Mouse (Mus musculus): Measurements from ENCODE around the gene Espnl.

Gene Espnl

DNA sequence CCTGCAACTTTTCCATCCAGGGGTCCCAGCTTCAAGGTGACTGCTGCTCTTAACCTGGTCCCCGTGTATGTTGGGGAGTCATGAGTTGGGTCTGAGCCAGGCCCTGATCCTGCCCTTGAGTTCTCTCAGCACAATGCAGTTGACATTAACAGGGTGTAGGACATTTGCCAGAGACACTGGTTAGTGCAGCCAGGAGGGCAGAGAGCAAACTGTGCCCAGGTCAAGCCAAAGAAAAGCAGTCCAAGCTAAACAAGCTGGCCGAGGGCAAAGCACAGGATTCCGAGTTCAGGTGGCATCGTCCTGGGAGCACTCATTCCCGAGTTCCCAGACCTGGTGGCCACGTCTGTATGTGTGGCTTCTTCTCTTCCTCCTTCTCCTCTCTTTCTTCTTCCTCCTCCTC is 4.2 kb upstream of the Espnl start:
- no peak for ATAC-seq (ENCODE audit: low TSS enrichment)

DNA sequence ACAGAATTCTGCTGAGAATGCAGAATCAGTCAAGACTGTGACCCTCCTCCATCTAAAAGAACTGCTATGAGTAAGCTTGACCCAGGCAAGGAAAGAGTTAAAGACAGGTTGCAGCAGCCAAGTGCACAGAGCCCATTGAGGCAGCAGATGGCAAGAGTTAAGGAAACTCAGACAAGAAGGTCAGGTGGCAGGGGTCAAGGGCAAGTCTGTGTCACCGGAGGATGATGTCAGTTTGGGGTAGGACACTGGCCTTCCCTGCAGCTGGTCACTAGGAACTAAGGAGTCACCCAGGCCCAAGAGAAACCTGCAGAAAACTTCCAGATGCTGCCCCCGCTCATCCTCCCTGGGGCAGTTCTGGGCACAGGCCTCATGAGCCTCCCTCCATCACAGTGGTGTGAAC is 2.8 kb downstream of the Espnl start:
- ATAC-seq (ENCODE audit: low TSS enrichment), result no peak

DNA sequence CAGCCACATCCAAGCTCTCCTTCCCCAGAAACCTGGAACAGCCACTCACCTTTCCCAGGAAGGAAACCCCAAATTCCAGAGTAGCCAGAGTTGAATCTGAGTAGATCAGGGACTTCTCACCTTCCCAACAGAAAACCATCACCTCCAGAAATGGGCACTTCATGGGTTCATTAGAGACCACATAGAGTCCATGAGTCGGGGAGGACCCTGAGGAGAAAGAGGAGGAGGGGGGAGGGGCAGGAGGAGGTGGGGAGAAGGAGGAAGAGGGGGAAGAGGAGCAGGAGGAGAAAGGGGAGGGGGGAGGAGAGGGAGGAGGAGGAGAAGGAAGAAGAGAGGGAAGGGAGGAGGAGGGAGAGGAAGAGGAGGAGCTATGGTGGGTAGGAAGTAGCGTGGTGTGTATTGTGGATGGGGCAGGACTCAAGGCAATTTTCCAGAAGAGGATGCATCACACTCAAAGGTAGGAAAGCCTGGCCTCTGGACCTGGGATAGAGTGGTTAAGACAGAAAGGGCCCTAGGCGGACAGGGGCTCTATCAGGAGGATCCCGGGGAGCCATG is 3.7 kb downstream of the Espnl start:
- no peak for ATAC-seq (ENCODE audit: low TSS enrichment)

DNA sequence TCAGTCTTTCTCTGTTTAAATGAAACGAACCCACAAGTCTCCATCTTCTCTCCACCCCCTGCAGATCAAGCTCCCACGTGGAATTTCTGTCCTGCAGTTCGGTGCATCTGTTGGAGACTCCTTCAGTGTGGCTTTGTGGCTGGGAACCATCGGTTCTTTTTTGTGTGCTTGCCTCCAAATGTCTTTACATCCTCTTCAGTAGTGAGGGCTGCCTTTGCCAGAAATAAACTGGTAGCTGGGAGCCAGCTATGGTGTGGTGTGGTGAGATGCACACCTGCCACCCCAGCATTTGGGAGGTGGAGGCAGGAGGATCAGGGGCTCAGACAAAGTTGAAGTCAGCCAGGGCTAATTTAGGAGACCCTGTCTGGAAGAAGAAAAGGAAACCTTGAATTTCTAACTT is 10.2 kb downstream of the Espnl start:
- ATAC-seq (ENCODE audit: low TSS enrichment), result peak; percentile 90

DNA sequence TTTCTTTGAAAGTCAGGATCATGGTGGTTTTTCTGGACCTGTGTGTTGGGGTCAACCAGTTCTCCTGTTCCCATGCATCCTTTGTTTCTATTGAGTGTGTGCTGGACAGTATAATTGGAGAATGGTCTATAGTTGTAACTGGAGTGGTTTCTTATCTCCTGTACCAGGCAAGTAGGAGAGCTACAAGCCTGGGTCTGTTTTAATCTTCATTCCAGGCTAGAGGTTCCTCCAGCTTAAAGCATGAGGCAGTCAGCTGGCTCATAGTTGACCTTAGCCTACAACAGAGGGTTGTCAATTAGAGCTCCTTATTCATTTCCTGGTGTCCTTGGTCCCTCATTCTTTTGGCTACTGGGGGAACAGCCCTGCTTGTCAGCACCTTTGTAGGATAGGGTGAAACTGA is 11.7 kb downstream of the Espnl start:
- no peak for ATAC-seq (ENCODE audit: low TSS enrichment)

DNA sequence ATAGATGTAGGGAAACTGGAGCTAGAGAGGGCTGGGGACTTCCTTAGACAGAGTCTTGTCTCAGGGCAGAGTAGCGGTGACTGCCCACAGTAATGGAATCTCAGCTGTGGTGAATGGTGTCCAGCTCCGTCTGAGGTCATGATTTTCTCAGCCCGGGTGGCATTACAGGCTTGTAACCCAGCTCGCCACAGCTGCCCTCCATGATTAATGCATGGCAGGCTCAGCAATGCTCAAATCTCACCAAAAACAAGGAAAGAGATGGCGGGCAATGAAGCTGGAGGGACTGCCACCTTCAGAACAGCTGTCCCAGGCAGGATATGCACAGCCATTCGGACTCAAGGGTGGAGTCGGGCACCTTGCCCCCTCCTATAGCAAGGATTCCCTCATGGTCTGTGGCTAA is 15.5 kb downstream of the Espnl start:
- no peak for ATAC-seq (ENCODE audit: low TSS enrichment)

DNA sequence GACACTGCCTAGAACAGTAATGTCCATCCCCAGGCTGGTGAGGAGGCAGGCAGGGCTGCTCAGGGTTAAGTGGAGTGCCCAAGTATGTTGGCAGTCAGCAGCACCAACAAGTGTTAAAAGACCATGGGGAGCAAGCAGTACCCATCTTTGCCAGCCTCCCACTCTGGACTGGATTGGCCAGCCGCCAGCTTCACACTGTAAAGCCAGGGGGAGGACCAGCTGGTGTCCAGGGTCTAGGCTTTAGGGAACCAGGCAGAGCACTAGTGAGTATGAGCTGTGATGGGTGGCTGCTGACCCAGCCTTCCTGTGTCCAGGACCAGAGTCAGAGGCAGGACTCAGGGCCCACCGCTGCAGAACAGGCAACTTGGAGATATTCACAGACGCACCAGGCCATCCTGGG is 22.1 kb downstream of the Espnl start:
- ATAC-seq (ENCODE audit: low TSS enrichment), result no peak

DNA sequence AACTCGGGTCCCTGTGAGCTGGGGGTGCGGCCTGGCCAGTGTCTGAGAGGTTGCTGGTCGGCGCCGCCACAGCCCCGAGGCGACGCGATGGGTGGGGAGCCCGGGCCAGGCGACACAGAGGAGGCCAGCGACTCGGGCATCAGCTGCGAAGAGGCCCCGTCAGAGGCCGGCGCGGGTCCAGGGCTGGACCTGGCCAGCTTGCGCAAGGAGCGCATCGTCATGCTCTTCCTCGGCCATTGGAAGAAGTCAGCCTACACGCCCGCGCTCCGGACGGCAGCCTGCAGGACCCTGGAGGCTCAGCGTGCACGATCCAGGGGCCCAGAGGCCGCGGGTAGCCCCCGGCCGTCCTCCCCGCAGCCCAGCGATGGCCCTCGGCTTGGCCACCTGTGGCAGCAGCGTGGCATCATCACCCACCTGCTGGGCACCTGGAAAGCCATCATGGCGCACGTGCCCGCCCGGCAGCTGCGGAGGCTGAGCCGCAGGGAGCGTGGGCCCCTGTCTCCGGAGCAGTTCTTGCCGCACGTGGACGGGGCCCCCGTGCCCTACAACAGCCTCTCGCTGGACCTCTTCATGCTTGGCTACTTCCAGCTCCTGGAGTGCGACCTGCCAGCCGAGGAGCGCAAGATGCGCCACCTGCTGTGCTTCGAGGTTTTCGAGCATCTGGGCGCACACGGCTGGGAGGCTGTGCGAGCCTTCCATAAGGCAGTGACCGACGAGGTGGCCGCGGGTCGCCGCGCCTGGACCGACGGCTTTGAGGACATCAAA is 23.2 kb downstream of the Espnl start:
- peak; percentile 42; the same call in 1 of the 2 replicates for ATAC-seq (ENCODE audit: low TSS enrichment)

DNA sequence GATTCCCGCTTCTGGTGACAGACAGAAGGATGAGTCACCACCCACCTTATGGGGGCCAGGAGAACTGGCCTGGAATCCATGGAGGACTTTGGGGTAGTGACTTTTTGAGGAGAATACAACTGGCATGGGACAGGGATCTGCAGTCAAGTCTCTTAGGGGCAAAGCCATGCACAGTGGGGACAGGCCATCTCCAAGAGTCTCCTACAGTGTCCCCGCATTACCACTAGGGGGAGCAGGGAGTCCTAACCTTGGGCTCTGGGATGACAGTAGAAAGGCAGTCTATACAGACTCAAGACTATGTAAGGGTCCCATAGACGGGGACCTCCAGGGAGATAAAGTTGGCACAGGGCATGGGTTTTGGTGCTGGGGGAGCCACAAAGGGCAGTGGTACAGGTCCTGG is 25.0 kb downstream of the Espnl start:
- peak; percentile 88 for ATAC-seq (ENCODE audit: low TSS enrichment)

DNA sequence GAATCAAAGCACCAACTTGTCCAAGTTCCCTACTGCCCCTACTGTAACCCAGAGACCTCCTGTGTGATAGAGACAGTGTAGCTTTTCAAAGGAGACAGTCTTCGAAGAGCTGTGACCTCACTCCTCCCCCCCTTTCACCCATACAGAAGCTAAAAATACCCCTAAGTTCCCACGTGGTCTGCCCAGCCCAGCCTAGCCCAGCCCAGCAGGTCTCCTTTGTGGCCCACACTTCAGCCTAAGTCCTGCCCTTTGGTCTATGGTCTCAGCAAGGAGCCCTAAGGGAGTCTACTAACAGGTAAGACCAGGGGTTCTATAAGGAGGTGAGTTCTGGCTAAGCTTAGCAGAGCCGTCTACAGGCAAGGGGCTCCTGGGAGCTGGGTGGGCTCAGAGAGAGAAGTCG is 29.0 kb downstream of the Espnl start, which contains the start of gene Klhl30:
Klhl30 (plus strand) TSS at position 176 of the 400 bp plus-strand sequence.
- no peak for ATAC-seq (ENCODE audit: low TSS enrichment)

DNA sequence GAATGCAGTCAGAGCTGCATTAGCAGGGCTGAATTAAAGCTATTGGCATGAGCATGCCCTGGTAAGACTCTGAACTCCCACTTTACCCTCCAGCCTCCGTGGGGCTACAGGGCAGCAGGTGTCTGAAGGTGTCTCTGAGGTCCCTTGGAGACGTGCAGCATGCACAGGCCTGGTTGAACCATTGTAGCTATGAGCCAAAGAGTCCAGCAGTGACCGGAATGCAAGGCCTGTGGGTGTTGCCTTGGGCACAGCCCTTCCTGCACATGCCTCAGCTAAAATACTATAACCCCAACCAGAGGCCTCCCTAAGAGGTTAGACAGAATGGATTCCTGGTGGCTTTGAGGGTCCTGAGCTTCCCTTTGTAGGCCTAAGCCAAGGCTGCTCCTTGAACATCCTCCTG is 29.4 kb downstream of the Espnl start:
- ATAC-seq (ENCODE audit: low TSS enrichment), result no peak

DNA sequence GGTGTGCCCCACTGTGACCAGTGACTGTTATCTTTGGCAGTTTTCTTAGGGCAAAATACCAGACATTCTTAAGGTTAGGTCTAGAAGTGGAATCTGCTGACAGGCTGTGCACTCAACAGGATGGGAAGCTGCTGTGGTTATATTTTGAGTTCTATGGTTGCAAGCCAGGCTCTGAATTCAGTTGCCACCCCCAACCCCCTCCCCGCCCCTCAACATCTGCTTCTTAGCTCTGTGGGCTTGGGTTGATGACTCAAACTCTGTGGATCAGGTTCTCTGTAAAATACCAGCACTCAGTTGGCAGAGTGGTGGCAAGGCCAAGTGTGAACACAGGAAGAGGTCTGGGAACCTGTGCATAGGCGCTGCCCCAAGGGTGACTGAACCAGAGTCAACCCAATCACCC is 30.4 kb downstream of the Espnl start:
- ATAC-seq (ENCODE audit: low TSS enrichment), result peak; percentile 77

DNA sequence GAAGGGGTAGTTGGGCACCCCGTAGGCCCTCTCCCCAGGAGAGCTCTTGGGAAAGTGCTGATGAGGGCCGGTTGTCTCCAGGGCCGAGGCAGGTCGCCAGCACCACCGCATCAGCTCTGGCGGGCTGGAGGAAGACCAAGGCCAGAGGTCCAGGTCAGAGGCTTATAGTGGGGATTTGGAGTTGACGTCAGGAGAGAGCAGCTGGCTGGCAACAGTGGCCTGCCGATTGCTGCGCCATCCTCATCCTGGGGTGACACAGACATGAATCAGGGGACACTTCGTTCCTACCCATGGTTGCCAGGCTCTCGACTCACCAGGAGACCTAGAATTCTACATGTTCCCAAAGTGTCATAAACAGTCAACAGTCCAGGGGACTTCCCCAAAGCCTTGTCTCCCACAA is 34.2 kb downstream of the Espnl start:
- ATAC-seq (ENCODE audit: low TSS enrichment), result no peak

DNA sequence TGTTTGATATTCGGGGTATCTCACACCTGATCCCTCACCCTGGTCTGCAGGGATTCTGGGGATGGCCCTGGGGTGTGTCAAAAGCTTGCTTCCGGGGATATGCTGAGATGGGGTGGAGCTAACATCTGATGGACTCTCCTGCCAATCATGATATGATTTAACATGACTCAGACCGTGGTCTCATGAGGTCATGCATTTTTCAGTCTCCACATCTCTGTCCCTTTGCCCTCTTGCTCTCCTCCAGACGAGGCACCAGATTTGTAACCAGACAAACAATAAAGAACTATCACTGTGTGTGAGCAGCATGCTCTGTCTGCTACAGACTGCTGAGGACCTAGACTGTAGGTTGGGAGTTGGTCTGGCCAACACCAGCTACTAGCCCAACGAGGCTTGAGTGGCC is 40.2 kb downstream of the Espnl start:
- no peak for ATAC-seq (ENCODE audit: low TSS enrichment)

DNA sequence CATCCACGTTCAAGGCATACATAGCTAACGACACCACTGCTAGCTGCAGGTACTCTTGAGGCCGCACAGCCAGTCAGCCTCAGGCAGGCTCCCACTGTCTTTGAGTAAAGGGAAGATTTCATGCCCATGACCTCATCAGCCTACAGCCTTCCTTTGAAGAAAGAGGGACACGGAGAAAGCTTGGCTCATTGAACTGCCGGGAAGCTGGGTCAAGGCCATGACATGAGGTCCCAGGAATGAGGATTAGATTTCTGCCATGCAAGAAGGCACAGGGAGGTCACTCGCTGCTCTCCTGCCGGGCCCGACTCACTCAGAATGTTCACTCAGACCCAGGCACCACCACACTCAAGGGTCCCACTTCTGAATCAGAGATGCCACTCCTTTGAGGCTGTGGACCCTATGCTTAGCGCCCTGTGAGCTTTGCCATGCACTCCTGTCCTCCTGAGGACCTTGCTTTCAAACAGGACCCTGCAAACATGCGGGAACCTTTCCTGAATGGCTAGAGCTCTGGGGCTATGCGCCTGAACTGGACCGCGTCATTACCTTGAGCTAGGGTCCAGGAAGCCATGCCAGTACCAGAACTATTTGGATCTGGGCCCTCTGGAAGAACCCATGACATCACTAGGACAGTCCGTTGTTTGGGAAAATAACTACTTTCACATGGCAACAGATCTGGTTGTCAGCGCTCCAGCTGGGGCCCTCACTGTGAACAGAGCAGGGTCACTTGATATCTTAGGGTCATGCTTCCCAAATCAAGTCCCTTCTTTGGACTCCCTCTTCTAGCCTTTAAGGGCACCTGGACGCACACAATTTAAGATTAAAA is 43.2 kb downstream of the Espnl start:
- ATAC-seq (ENCODE audit: low TSS enrichment), result no peak

DNA sequence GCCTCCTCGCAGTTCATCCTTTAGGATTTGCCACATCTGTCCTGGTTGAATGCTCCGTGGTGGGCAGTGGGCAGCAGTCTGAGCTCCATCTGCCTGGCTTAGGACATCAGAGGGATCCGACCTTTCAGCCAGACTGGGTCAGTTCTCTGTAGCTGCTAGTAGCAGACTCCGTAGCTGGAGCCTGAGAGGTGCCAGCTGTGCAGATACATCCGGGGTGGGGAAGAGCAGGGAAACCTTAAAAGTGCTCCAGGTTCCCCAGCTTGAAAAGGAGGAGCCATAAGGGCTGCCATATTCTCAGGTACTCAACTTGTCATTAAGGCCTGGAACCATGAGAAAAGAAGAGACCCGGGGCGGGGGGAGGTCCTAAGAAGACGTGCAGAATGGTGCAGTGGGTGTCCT is 43.9 kb downstream of the Espnl start:
- ATAC-seq (ENCODE audit: low TSS enrichment), result no peak

DNA sequence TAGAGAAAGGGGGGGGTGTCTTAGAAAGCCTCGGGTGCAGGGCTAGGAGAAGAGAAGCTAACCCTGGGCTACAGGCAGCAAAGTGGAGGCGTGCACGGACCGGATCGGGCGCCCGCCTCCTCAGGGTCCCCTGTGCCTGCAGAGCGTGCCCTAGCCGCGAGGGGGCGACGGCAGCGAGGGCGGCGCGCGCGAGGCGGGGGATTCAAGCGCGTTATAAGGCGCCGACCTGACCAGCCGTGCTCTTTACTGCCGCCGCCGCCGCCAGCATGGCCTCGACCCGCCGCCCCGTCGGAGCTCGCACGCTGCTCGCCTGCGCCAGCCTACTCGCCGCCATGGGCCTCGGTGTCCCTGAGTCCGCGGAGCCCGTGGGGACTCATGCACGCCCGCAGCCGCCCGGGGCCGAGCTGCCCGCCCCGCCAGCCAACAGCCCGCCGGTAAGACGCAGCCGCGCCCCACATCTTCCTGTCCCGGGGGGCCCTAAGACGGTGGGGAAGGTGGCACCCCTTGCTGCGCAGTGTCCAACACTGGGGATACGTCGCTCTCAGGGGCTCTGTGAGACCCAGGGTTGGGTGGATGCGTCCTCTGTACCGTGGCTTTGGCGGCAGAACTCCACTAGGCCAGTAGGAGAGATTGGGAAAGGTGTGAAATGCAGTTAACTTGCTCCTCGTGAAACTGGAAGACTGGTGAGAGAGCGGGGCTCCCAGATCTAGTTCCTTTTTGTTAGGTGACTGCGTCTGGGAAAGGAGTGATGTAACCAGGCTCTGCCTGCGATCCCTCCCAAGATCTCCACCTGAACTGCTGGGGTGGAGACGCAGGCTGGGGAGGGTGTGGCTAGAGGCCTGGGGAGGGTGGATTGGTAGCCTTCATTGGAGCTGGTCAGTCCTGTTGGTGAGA is 44.6 kb downstream of the Espnl start, which contains the start of gene Erfe:
Erfe (plus strand) TSS at position 216 of the 894 bp plus-strand sequence.
- peak; percentile 14; the same call in 1 of the 2 replicates for ATAC-seq (ENCODE audit: low TSS enrichment)

DNA sequence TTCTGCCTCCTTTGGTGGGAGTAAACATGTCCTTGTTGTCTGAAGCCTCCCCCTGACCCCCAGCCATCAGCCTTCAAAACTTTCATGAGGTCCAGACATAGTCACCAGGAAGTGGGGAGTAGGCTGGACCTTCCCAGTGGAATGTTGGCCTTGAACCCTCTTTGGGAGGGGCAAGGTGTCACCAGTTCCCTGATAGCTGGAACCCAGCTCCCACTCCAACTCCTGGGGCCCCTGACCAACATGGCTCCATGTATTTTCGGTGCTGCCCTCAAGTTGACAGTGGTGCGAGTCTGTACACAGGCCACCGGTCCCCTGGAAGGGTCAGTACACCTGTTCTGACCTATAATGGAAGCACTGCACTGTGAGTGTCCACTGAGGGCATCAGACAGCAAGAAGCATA is 45.4 kb downstream of the Espnl start:
- no peak for ATAC-seq (ENCODE audit: low TSS enrichment)

DNA sequence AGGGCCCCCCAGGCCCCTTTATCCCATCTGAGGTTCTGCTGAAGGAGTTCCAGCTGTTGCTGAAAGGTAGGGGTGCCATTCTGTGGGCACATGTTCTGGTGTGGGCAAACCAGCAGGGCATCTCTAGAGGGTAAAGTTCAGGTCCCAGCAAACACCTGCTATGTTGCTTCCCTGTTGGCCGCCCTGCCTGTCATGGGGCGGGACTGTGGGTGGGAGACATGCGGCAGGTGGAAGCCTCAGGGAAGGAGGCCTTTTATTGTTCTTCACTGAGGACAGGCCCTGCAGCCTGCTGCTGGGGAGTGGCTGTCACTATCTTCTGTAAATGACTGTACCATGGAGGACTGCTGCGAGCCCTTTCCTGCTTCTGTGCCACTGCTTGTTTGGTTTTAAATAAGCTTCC is 47.5 kb downstream of the Espnl start:
- no peak for ATAC-seq (ENCODE audit: low TSS enrichment)

DNA sequence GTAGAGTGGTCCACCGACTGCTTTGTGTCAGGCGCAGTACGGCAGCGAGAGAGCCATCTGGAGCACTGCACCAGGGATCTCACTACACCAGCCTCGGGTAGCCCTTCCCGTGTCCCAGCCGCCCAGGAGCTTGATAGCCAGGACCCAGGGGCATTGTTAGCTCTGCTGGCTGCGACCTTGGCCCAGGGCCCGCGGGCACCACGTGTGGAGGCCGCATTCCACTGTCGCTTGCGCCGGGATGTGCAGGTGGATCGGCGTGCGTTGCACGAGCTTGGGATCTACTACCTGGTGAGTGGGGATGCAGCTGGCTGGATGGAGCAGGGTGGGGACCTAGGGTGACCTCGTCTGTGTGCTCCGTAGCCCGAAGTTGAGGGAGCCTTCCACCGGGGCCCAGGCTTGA is 48.2 kb downstream of the Espnl start:
- ATAC-seq (ENCODE audit: low TSS enrichment), result no peak

DNA sequence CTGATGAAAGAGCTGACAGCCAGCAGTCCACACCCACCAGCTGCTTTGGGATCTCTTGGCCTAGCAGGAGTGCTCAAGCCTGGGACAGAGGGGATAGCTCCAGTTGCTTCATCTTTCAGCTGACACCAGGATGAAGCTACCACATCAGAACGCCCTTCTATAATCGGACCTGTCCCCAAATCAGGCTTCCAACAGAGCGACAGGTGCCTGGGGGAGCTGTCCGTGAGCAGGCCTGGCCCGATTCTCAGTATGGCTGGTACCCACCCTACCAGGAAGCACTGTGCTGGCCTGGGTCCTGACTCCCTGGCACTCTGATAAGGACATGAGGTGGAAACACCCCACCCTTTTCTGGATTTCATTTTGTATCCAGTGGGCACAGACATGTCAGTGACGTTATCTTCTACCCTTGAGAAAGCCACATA is 51.5 kb downstream of the Espnl start:
- no peak for ATAC-seq (ENCODE audit: low TSS enrichment)

Data from frontal cortex, adult (tissue).